Mouse (Mus musculus): ENCODE results near the gene Pls1.

Pls1 gene

GRCm38 (mm10) chr9:95844825-95845460, at the start of gene Pls1:
Gene Pls1 (minus strand): TSS chr9:95845311.
- under 1% methylated on average over 46 of the region's 46 CpGs for WGBS

GRCm38 (mm10) chr9:95882751-95883150, 37.6 kb upstream of the Pls1 start:
- 91% methylated on average over 2 of the region's 2 CpGs for WGBS

- WGBS = 92% methylated on average over 5 of the region's 5 CpGs
Observed at GRCm38 (mm10) chr9:95878246-95878645, 33.1 kb upstream of the Pls1 start.

GRCm38 (mm10) chr9:95858027-95858570, 13.0 kb upstream of the Pls1 start:
- WGBS = 0% methylated on average over 31 of the region's 31 CpGs

- under 1% methylated on average over 69 of the region's 69 CpGs for WGBS
Observed at GRCm38 (mm10) chr9:95857414-95858026, 12.4 kb upstream of the Pls1 start, which contains the start of gene Atr. Gene Atr (plus strand): TSS chr9:95857597.

- WGBS = 91% methylated on average over 4 of the region's 4 CpGs
Observed at GRCm38 (mm10) chr9:95856004-95856403, 10.9 kb upstream of the Pls1 start.

GRCm38 (mm10) chr9:95854891-95855290, 9.8 kb upstream of the Pls1 start:
- 94% methylated on average over 2 of the region's 2 CpGs for WGBS

- WGBS = 26% methylated on average over 4 of the region's 4 CpGs
Observed at GRCm38 (mm10) chr9:95852896-95853295, 7.8 kb upstream of the Pls1 start.

- WGBS = 60% methylated on average over 11 of the region's 11 CpGs
Observed at GRCm38 (mm10) chr9:95851671-95852070, 6.6 kb upstream of the Pls1 start.

- WGBS = 72% methylated on average over 4 of the region's 4 CpGs
Observed at GRCm38 (mm10) chr9:95845711-95846110, 600 bp upstream of the Pls1 start.

GRCm38 (mm10) chr9:95839424-95839823, 5.7 kb downstream of the Pls1 start:
- WGBS = 82% methylated on average over 3 of the region's 3 CpGs

GRCm38 (mm10) chr9:95835741-95836140, 9.4 kb downstream of the Pls1 start:
- 94% methylated on average over 10 of the region's 10 CpGs for WGBS

- WGBS = 51% methylated on average over 3 of the region's 3 CpGs
Observed at GRCm38 (mm10) chr9:95834799-95835198, 10.3 kb downstream of the Pls1 start.

GRCm38 (mm10) chr9:95832758-95833157, 12.4 kb downstream of the Pls1 start:
- WGBS = 92% methylated on average over 3 of the region's 3 CpGs

GRCm38 (mm10) chr9:95827565-95827964, 17.5 kb downstream of the Pls1 start:
- WGBS = 72% methylated on average over 5 of the region's 5 CpGs

GRCm38 (mm10) chr9:95822531-95822930, 22.6 kb downstream of the Pls1 start:
- 35% methylated on average over 7 of the region's 7 CpGs for WGBS

GRCm38 (mm10) chr9:95815706-95816105, 29.4 kb downstream of the Pls1 start:
- 76% methylated on average over 4 of the region's 4 CpGs for WGBS

- WGBS = 73% methylated on average over 11 of the region's 11 CpGs
Observed at GRCm38 (mm10) chr9:95815015-95815673, 30.0 kb downstream of the Pls1 start.

- WGBS = 67% methylated on average over 20 of the region's 20 CpGs
Observed at GRCm38 (mm10) chr9:95813721-95814531, 31.2 kb downstream of the Pls1 start.

GRCm38 (mm10) chr9:95811817-95812216, 33.3 kb downstream of the Pls1 start:
- WGBS = 95% methylated on average over 4 of the region's 4 CpGs

GRCm38 (mm10) chr9:95809596-95809995, 35.5 kb downstream of the Pls1 start:
- WGBS = 72% methylated on average over 4 of the region's 4 CpGs

GRCm38 (mm10) chr9:95805449-95805848, 39.7 kb downstream of the Pls1 start:
- WGBS = 90% methylated on average over 12 of the region's 12 CpGs
